Mouse (Mus musculus) liver, embryonic 15.5 days (tissue): ENCODE data around the gene Tmc6. TPM values are rescaled to one million over a fixed set of nuclear protein-coding genes. Genes with fewer than 3 reads are reported as not detected.

Experiments
- ATAC-seq: fragments of 200-750 bp; cut with Nextera tagmentation; 2 replicates; pipeline ENCODE4 v1.8.0; 2017; ENCODE audit warnings: moderate number of reproducible peaks, mild to moderate bottlenecking, moderate library complexity; ENCODE audit not compliant: insufficient read depth
- H3K27ac ChIP-seq: fragments of 300-500 bp; sonication (generic); replicated peaks from 2 replicates; pipeline ENCODE4 v1.5.1; 2015; ENCODE audit warnings: mild to moderate bottlenecking, inconsistent platforms
- H3K27me3 ChIP-seq: fragments of 300-500 bp; sonication (generic); 2 replicates; pipeline ENCODE4 v1.6.1; 2015; ENCODE audit warnings: mild to moderate bottlenecking, inconsistent platforms
- H3K36me3 ChIP-seq: fragments of 300-500 bp; sonication (generic); replicated peaks from 2 replicates; pipeline ENCODE4 v1.6.1; 2015; ENCODE audit warnings: moderate library complexity, mild to moderate bottlenecking, inconsistent platforms
- H3K4me1 ChIP-seq: fragments of 300-500 bp; sonication (generic); replicated peaks from 2 replicates; pipeline ENCODE4 v1.6.1; 2015; ENCODE audit warnings: inconsistent platforms
- H3K4me2 ChIP-seq: fragments of 300-500 bp; sonication (generic); 2 replicates; pipeline ENCODE4 v1.6.1; 2015; ENCODE audit warnings: moderate library complexity, mild to moderate bottlenecking, inconsistent platforms
- H3K4me3 ChIP-seq: fragments of 300-500 bp; sonication (generic); replicated peaks from 2 replicates; pipeline ENCODE4 v1.5.1; 2015; ENCODE audit warnings: mild to moderate bottlenecking, inconsistent platforms
- H3K9ac ChIP-seq: fragments of 300-500 bp; sonication (generic); 2 replicates; pipeline ENCODE4 v1.6.1; 2015; ENCODE audit warnings: moderate library complexity, mild to moderate bottlenecking, inconsistent platforms
- H3K9me3 ChIP-seq: fragments of 300-500 bp; sonication (generic); replicated peaks from 2 replicates; pipeline ENCODE4 v1.6.1; 2016; ENCODE audit warnings: inconsistent platforms
- WGBS: fragments of 180-500 bp; shearing (Covaris S2); methylation state at CpG from one replicate; pipeline ENCODE4 v1.1.7; 2015; ENCODE audit warnings: mixed read lengths; ENCODE audit not compliant: insufficient replicate concordance; 5-methylcytosine and 5-hydroxymethylcytosine counted together
- polyA plus RNA-seq: library from polyadenylated mRNA; unstranded; fragments of >200 nt; fragmentation: Nextera tagmentation; extraction: Ambion mirVana; gene quantifications from 2 replicates; pipeline ENCODE4 v1.2.1, GENCODE M21; 2015

Gene Tmc6
- polyA plus RNA-seq, 1 experiment from 2014 or later, result 51.0 TPM

DNA sequence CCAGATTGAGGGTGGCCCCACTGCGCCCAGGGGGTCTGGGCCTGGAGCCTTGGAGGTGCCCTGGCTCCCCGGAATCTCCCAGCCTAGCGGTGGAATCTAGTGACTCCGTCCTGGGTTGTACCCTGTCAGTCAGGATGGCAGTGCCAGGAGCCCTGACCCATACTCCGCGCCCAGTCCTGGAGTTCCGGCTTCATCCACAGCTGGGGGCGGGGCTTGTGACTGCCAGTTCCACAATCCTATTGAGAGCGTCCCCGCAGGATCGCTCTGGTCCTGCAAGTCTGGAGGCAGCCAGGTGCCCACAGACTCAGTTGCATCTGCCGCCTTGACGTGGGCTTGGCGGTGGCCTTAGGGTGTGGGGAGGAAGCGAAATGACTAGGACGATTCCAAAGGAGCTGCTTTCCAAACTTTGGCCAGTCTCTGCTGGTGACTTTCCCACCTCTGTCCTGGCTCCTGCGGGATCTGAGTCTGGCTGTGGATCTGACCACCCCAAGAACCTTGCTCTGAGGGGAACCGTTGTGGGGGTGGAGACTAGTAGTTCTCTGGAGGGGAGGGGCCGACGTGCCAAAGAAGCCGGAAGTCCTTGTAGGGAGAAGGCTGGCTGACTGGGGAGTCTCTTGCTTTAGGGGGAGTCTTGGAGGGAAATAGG is 28.5 kb upstream of the Tmc6 start:
- Histone ChIP-seq H3K4me2 (peak overlapping the region; percentile 98), H3K9me3 (no peaks in the 10 kb centered on the region), H3K27ac (peak overlapping the region; percentile 91), H3K4me1 (peaks cover 85% of the 10 kb centered on the region), H3K36me3 (peaks cover 76% of the 10 kb centered on the region), H3K27me3 (no peaks in the 10 kb centered on the region), H3K9ac (peak overlapping the region; percentile 93), H3K4me3 (peak overlapping the region; percentile 86)
- ATAC-seq, result peak; percentile 73
- under 1% methylated on average over 21 of the region's 21 CpGs for WGBS

DNA sequence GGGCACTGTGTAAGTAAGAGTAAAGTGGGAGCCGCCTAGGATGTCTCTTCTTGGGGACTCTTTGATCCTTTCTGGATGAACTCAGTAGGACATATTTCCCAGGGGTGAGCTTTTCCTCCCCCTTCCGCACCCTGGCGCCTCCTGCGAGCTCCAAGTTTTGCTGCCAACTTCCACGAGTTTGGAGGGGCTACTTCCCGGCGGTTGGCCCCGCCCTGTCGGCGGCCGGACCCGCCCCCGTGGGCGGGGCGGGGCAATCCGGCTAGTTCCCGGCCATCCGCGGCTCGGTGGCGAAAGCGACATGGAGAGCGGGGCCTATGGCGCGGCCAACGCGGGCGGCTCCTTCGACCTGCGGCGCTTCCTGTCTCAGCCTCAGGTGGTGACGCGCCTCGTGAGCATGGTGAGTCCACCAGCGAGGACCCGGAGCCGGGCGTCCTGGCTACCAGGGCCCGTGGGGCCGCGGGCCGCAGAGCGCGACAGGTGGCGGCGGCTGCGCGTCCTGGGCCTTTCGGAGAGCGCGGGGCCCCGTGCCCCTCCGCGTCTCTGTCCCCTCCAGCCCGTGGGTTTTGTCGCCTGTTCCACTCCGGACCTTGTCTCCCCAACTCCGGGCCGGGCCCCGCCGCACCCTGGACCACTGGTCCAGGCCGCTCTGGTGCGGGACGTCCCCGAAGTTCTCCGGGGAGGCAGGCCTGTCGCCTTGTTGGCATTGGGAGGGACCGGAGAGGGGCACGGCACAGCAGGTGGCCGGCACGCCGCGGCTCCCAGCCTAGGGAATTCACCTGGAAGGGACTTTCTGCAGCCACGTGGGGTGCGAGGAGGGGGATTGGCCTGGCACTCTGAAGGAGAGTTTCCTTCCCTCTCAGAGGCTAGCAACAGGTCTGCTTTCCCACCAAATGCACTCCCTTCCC is 27.7 kb upstream of the Tmc6 start, which contains the start of the genes Gm20708 and Syngr2:
Gene Gm20708, plus strand, starts transcription at position 262 of the 905 bp plus-strand sequence.
Gene Syngr2, plus strand, starts transcription at position 262 of the 905 bp plus-strand sequence.
- H3K9me3 ChIP-seq, result no peaks in the 10 kb centered on the region
- peak within 1 kb of the TSS; percentile 91 for H3K27ac ChIP-seq
- under 1% methylated on average over 75 of the region's 75 CpGs for WGBS
- peaks cover 76% of the 10 kb centered on the region for H3K36me3 ChIP-seq
- peak; percentile 64 for ATAC-seq
- H3K9ac ChIP-seq, result peak within 1 kb of the TSS; percentile 93
- peaks cover 86% of the 10 kb centered on the region for H3K4me1 ChIP-seq
- H3K4me3 ChIP-seq, result peak within 1 kb of the TSS; percentile 86
- H3K4me2 ChIP-seq, result peak within 1 kb of the TSS; percentile 98
- no peaks in the 10 kb centered on the region for H3K27me3 ChIP-seq

DNA sequence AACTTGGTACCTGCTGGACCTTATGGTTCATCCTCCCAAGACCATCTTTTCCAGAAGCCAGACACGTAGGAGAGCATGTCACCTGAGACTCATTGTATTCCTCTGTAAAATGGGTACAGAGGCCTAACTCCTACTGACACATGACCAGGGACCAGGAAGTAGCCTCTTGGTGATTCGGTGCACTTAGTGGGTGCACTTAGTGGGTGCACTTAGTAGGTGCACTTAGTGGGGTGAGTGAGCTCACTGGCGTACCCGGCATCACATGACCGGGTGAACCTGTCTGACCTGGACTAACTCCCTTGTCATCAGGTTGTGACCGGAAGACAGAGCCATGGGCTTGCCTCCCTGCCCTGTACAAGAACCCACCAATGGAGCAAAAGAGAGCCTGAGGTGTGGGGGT is 24.8 kb upstream of the Tmc6 start:
- Histone ChIP-seq H3K4me1 (peaks cover 85% of the 10 kb centered on the region), H3K27me3 (no peaks in the 10 kb centered on the region), H3K4me3 (no peak overlapping the region), H3K9ac (no peak overlapping the region), H3K4me2 (no peak overlapping the region), H3K27ac (peak overlapping the region; percentile 43; the same call in 1 of the 2 replicates), H3K36me3 (peaks cover 76% of the 10 kb centered on the region), H3K9me3 (no peaks in the 10 kb centered on the region)
- no peak for ATAC-seq
- WGBS, result 87% methylated on average over 6 of the region's 6 CpGs

DNA sequence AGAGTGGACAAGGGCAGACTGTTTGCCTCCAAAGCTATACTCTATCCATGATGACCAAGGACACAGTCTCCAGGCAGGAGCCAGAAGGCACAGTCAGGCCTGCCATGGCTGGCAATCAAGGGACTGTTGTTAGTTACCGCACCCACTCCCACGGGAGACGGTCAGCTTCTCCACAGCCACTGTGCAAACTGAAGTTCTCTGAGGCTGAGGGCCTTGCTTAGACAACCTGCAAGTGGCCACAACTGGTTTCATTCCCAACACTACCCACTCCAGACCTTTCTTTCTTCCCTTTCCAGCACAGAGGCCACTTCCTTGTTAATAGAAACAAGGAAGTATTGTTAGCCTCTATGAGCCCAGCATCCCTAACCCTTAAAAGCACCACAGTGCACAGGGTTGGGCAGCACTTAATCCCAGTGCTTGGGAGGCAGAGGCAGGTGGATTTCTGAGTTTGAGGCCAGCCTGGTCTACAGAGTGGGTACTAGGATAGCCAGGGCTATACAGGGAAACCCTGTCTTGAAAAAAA is 21.2 kb upstream of the Tmc6 start:
- Histone ChIP-seq H3K27me3 (no peaks in the 10 kb centered on the region), H3K9me3 (no peaks in the 10 kb centered on the region), H3K36me3 (peaks cover 90% of the 10 kb centered on the region), H3K9ac (peak overlapping the region; percentile 13; the same call in 1 of the 2 replicates), H3K4me1 (peaks cover 85% of the 10 kb centered on the region), H3K4me3 (peak overlapping the region; percentile 70), H3K27ac (peak overlapping the region; percentile 58), H3K4me2 (peak overlapping the region; percentile 80)
- ATAC-seq, result no peak
- 86% methylated on average over 3 of the region's 3 CpGs for WGBS

DNA sequence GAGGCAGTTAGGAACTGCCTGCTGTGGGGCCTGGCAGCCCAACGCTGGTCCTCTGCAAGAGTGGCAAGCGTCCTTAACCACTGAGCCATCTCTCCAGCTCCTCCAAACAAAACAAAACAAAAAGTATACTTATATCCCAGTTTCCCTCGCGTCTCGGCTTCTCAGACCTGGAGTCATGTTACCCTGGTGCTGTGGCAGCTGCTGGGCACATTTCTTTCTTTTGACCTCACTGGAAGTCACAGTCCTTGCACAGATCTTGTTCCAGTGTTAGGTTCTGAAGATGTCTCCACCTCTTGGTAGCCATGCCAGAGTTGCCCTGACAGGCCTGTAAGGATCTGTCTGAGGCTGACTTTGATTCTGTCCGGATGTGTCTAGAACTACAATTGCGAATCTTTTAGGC is 19.7 kb upstream of the Tmc6 start:
- H3K27ac ChIP-seq, result peak overlapping the region; percentile 98
- no peaks in the 10 kb centered on the region for H3K9me3 ChIP-seq
- peaks cover 75% of the 10 kb centered on the region for H3K36me3 ChIP-seq
- 90% methylated on average over 7 of the region's 7 CpGs for WGBS
- H3K9ac ChIP-seq, result peak overlapping the region; percentile 79; the same call in 1 of the 2 replicates
- peak overlapping the region; percentile 70 for H3K4me3 ChIP-seq
- ATAC-seq, result no peak
- no peaks in the 10 kb centered on the region for H3K27me3 ChIP-seq
- peak overlapping the region; percentile 80 for H3K4me2 ChIP-seq
- peaks cover 82% of the 10 kb centered on the region for H3K4me1 ChIP-seq

DNA sequence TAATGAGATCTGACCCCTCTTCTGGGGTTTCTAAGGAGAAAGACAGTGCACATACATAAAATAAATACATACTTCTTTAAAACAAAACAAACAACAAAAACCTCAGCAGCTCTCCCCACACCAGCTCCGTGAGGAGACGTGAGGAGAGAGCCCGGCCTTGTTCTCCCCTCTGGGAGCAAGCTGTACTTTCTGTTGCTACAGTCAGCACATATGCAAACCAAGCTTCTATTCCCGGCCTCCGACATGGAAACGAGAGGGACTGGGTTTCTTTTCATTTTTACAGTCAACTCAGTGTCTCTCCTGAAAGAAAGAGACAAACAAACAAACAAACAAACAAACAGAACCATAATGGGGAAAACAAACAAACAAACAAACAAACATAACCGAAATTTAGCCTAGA is 18.0 kb upstream of the Tmc6 start:
- 82% methylated on average over 7 of the region's 7 CpGs for WGBS
- no peak for ATAC-seq
- H3K27me3 ChIP-seq, result no peaks in the 10 kb centered on the region
- peaks cover 59% of the 10 kb centered on the region for H3K36me3 ChIP-seq
- H3K4me2 ChIP-seq, result peak overlapping the region; percentile 80
- peak overlapping the region; percentile 98 for H3K27ac ChIP-seq
- peaks cover 84% of the 10 kb centered on the region for H3K4me1 ChIP-seq
- H3K9ac ChIP-seq, result peak overlapping the region; percentile 79
- no peaks in the 10 kb centered on the region for H3K9me3 ChIP-seq
- peak overlapping the region; percentile 70 for H3K4me3 ChIP-seq

DNA sequence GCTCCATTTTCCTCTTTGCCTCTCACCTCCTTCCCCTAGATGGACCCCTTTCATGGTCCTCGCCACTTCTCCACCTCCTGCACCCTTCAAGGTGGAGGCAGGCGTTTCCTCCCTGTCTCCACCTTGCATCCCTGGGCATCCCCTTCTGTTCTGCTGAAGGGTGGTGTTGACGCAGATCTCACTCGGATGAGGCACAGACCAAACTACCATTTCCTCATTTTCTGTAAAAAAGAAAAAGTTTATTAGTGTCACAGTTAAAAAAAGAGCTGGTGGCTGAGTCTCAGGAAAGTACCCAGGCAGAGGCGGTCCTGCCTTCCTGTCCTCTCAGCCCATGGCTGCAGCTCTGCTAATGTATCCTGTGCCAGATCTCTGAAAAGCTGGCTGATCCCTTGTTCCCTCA is 17.2 kb upstream of the Tmc6 start:
- Histone ChIP-seq H3K27me3 (no peaks in the 10 kb centered on the region), H3K36me3 (peaks cover 51% of the 10 kb centered on the region), H3K4me1 (peaks cover 83% of the 10 kb centered on the region), H3K4me2 (peak overlapping the region; percentile 80), H3K9me3 (no peaks in the 10 kb centered on the region), H3K4me3 (peak overlapping the region; percentile 70), H3K27ac (peak overlapping the region; percentile 98), H3K9ac (peak overlapping the region; percentile 79)
- 40% methylated on average over 5 of the region's 5 CpGs for WGBS
- no peak for ATAC-seq

DNA sequence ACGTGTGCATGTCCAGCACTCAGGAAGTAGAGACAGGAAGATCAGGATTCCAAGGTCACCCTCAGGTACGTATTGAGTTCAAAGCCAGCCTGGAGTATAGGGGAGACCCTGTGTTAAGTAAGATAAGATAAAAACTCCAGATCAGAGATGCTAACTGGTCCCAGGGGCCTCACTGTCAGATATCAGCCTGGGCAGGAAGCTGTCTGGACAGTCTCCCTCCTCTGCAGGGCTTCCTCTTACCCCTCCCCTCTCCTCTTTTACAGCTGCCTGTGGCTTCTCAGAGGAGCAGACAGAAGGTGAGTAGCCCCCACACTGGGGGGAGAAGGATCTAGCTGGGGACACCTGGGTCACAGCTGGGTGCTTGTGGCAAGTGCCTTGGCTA is 16.2 kb upstream of the Tmc6 start:
- peak overlapping the region; percentile 98 for H3K27ac ChIP-seq
- 2% methylated on average over 2 of the region's 2 CpGs for WGBS
- no peaks in the 10 kb centered on the region for H3K9me3 ChIP-seq
- peaks cover 83% of the 10 kb centered on the region for H3K4me1 ChIP-seq
- H3K27me3 ChIP-seq, result no peaks in the 10 kb centered on the region
- peak overlapping the region; percentile 79 for H3K9ac ChIP-seq
- H3K36me3 ChIP-seq, result peaks cover 42% of the 10 kb centered on the region
- ATAC-seq, result peak; percentile 59
- peak overlapping the region; percentile 80 for H3K4me2 ChIP-seq
- peak overlapping the region; percentile 70 for H3K4me3 ChIP-seq

DNA sequence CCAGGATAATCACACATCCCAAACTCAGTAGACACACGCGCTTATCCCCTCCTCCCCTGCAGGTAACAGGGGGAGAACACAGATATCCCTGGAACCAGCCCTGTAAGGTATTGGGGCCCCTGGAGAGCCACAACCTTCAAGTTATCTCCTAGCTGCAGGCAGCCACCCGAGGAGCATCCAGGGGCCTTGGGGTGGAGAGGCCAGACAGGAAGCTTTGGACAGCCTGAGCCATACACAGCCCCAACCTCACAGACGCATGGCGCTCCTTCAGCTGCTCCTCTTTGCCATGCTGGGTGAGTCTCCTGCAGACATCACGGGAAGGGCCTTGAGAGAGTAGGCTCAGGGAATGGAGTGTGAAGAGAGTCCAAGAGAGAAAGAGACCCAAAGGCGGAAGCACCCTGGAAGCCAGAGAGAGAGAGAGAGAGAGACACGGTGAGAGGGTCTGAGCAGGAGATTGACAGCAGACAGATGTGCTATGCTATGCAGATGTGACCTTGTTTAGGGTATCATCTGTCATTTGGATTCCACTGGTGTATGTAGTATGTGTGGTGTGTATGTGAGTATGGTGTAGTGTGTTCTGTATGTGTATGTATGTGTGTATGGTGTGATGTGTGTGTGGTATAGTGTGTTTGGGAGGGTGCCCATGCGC is 15.6 kb upstream of the Tmc6 start, which contains the start of gene 6030468B19Rik:
Gene 6030468B19Rik, plus strand, starts transcription at position 150 of the 649 bp plus-strand sequence.
- peaks cover 83% of the 10 kb centered on the region for H3K4me1 ChIP-seq
- peak within 1 kb of the TSS; percentile 79 for H3K9ac ChIP-seq

DNA sequence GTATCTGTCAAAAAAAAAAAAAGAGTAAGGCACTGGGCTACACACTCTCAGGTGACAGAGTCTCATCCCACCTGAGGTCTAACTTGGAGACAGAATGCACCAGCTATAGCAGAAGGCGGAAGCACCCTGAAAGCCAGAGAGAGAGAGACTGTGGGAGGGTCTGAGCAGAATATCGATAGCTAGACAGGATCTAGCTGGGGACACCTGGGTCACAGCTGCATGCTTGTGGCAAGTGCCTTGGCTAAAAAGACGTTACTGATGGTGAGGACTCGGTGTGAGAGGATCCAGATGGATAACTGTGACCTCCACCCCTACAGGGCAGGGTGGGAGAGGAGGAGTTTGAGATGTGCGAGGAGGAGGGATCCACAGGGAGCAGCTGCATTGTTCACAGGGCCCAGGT is 15.0 kb upstream of the Tmc6 start:
- peak overlapping the region; percentile 70 for H3K4me3 ChIP-seq
- peaks cover 36% of the 10 kb centered on the region for H3K36me3 ChIP-seq
- 20% methylated on average over 5 of the region's 5 CpGs for WGBS
- peak overlapping the region; percentile 79 for H3K9ac ChIP-seq
- H3K4me2 ChIP-seq, result peak overlapping the region; percentile 80
- H3K4me1 ChIP-seq, result peaks cover 83% of the 10 kb centered on the region
- H3K9me3 ChIP-seq, result no peaks in the 10 kb centered on the region
- H3K27ac ChIP-seq, result peak overlapping the region; percentile 98
- ATAC-seq, result peak; percentile 17
- no peaks in the 10 kb centered on the region for H3K27me3 ChIP-seq

More for the DNA sequence above, 15.6 kb upstream of the Tmc6 start, which contains the start of gene 6030468B19Rik:
- peak within 1 kb of the TSS; percentile 70 for H3K4me3 ChIP-seq
- H3K4me2 ChIP-seq, result peak within 1 kb of the TSS; percentile 80
- H3K9me3 ChIP-seq, result no peaks in the 10 kb centered on the region
- H3K27ac ChIP-seq, result peak within 1 kb of the TSS; percentile 98
- WGBS, result 15% methylated on average over 9 of the region's 9 CpGs
- peak; percentile 96 for ATAC-seq
- peaks cover 40% of the 10 kb centered on the region for H3K36me3 ChIP-seq
- no peaks in the 10 kb centered on the region for H3K27me3 ChIP-seq
